Mouse (Mus musculus): ENCODE results near the gene Tmem45a2. TPM values are rescaled to one million over a fixed set of nuclear protein-coding genes. Genes with fewer than 3 reads are reported as not detected.

Gene Tmem45a2
- polyA plus RNA-seq (2014; fragmentation: Illumina TruSeq; extraction: RNeasy Lipid Tissue Mini Kit (QIAGEN cat#74804); ENCODE audit: low read depth, low replicate concordance) = not detected

GRCm38 (mm10) chr16:57071132-57071639 lies at the start of gene Tmem45a2:
TSS of gene Tmem45a2 (minus strand) at chr16:57071372.

Other genes with a start within 250 kb of the Tmem45a2 start
- 13.3 TPM for gene Tmem45a, start 185.2 kb downstream of the Tmem45a2 start, polyA plus RNA-seq (2014; fragmentation: Illumina TruSeq; extraction: RNeasy Lipid Tissue Mini Kit (QIAGEN cat#74804); ENCODE audit: low read depth, low replicate concordance)
- gene Lnp1, start 143.3 kb downstream of the Tmem45a2 start, polyA plus RNA-seq (2014; fragmentation: Illumina TruSeq; extraction: RNeasy Lipid Tissue Mini Kit (QIAGEN cat#74804); ENCODE audit: low read depth, low replicate concordance) = not detected
- 110 TPM for gene Tomm70a, start 50.3 kb upstream of the Tmem45a2 start, polyA plus RNA-seq (2014; fragmentation: Illumina TruSeq; extraction: RNeasy Lipid Tissue Mini Kit (QIAGEN cat#74804); ENCODE audit: low read depth, low replicate concordance)
- gene Nit2, start 96.0 kb upstream of the Tmem45a2 start, polyA plus RNA-seq (2014; fragmentation: Illumina TruSeq; extraction: RNeasy Lipid Tissue Mini Kit (QIAGEN cat#74804); ENCODE audit: low read depth, low replicate concordance) = 45.5 TPM
- gene Tbc1d23, start 160.1 kb upstream of the Tmem45a2 start, polyA plus RNA-seq (2014; fragmentation: Illumina TruSeq; extraction: RNeasy Lipid Tissue Mini Kit (QIAGEN cat#74804); ENCODE audit: low read depth, low replicate concordance) = 97.3 TPM
- gene Tmem30c, start 221.5 kb upstream of the Tmem45a2 start, polyA plus RNA-seq (2014; fragmentation: Illumina TruSeq; extraction: RNeasy Lipid Tissue Mini Kit (QIAGEN cat#74804); ENCODE audit: low read depth, low replicate concordance) = not detected

All from sigmoid colon, adult 10 weeks (tissue).